Mouse (Mus musculus) liver, embryonic 14.5 days (tissue): ENCODE measurements around the gene Cd151. TPM values are rescaled to one million over a fixed set of nuclear protein-coding genes. Genes with fewer than 3 reads are reported as not detected.

ENCODE experiments used
- ATAC-seq: fragments of 200-750 bp; cut with Nextera tagmentation; 2 replicates; pipeline ENCODE4 v1.8.0; 2017; ENCODE audit warnings: moderate number of reproducible peaks, mild to moderate bottlenecking, moderate library complexity; ENCODE audit not compliant: insufficient read depth
- DNase-seq, 3 experiments: peaks; one replicate each; pipeline ENCODE4 v3.0.0-alpha.2; 2012 to 2013; ENCODE audit warnings: low read depth in 3 of 3, low spot score in 3 of 3
- H3K27ac ChIP-seq: fragments of 300-500 bp; sonication (generic); 2 replicates; pipeline ENCODE4 v1.5.1; 2014; ENCODE audit warnings: moderate library complexity, mild to moderate bottlenecking, control low read depth, inconsistent platforms
- H3K27me3 ChIP-seq: fragments of 300-500 bp; sonication (generic); 2 replicates; pipeline ENCODE4 v1.6.1; 2014; ENCODE audit warnings: mild to moderate bottlenecking, low read length, moderate library complexity; ENCODE audit not compliant: control insufficient read depth, insufficient read depth
- H3K36me3 ChIP-seq: fragments of 300-500 bp; sonication (generic); replicated peaks from 2 replicates; pipeline ENCODE4 v1.6.1; 2014; ENCODE audit warnings: low read depth; ENCODE audit not compliant: control insufficient read depth, insufficient read depth
- H3K4me1 ChIP-seq, 2 experiments: fragments of 200-500 bp in 1 of 2; fragments of 300-500 bp in 1 of 2; sonication (generic) in 1 of 2; replicated peaks; 2 replicates each; pipeline ENCODE4 v1.6.1; 2012 to 2014; ENCODE audit warnings: antibody characterized with exemption in 1 of 2, inconsistent platforms in 1 of 2, low read length in 1 of 2; ENCODE audit not compliant: control insufficient read depth in 2 of 2, insufficient read depth in 2 of 2
- H3K4me2 ChIP-seq: fragments of 300-500 bp; sonication (generic); 2 replicates; pipeline ENCODE4 v1.6.1; 2014; ENCODE audit warnings: low read depth, mild to moderate bottlenecking, control low read depth, moderate library complexity
- H3K4me3 ChIP-seq, 2 experiments: fragments of 200-500 bp in 1 of 2; fragments of 300-500 bp in 1 of 2; sonication (generic) in 1 of 2; 2 replicates each; pipeline ENCODE4 v1.5.1; 2012 to 2014; ENCODE audit warnings: low read depth in 2 of 2, low read length in 2 of 2, mild to moderate bottlenecking in 2 of 2, control low read depth in 1 of 2, inconsistent platforms in 1 of 2, moderate library complexity in 1 of 2; ENCODE audit not compliant: insufficient read depth in 1 of 2
- H3K9ac ChIP-seq: fragments of 300-500 bp; sonication (generic); replicated peaks from 2 replicates; pipeline ENCODE4 v1.6.1; 2014; ENCODE audit warnings: mild to moderate bottlenecking, control low read depth, moderate library complexity
- H3K9me3 ChIP-seq: fragments of 300-500 bp; sonication (generic); 2 replicates; pipeline ENCODE4 v1.6.1; 2016; ENCODE audit warnings: low read length, mixed read lengths; ENCODE audit not compliant: control insufficient read depth
- CTCF ChIP-seq: IDR thresholded peaks from 2 replicates; pipeline ENCODE4 v1.5.1; 2016; ENCODE audit warnings: antibody characterized with exemption, low read depth, control low read depth
- EP300 ChIP-seq: IDR thresholded peaks from 2 replicates; pipeline ENCODE4 v1.6.1; 2016; ENCODE audit warnings: antibody characterized with exemption, low read depth
- WGBS: fragments of 180-500 bp; shearing (Covaris S2); extraction: QIAGEN DNeasy Blood & Tissue Kit; methylation state at CpG from one replicate; pipeline ENCODE4 v1.1.7; 2014; ENCODE audit not compliant: insufficient replicate concordance; 5-methylcytosine and 5-hydroxymethylcytosine counted together
- polyA plus RNA-seq, 2 experiments: library from polyadenylated mRNA; depleted of rRNA in 1 of 2; stranded (reverse) in 1 of 2; unstranded in 1 of 2; fragments of >200 nt; fragmentation: Nextera tagmentation in 1 of 2; extraction: Ambion mirVana in 1 of 2; gene quantifications; 2 replicates each; pipeline versions ENCODE4 v1.2.1 to v1.2.3; 2012 to 2014

Gene Cd151
- polyA plus RNA-seq, 2 experiments, result 13.8 to 20.0 TPM

GRCm38 (mm10) chr7:141495379-141495778, 28.2 kb downstream of the Cd151 start:
- 0 out of 2 replicates have a peak, but pooled peaks cover 8% of the 10 kb centered on the region for H3K36me3 ChIP-seq
- ATAC-seq (no peak), DNase-seq (no peak)
- H3K4me2 ChIP-seq, result no peak overlapping the region
- no peak overlapping the region for H3K27ac ChIP-seq
- no peak overlapping the region for H3K4me3 ChIP-seq
- no peaks in the 10 kb centered on the region for H3K27me3 ChIP-seq
- WGBS, result 72% methylated on average over 2 of the region's 2 CpGs
- TF ChIP-seq CTCF (no peak), EP300 (no peak)
- no peaks in the 10 kb centered on the region; a peak in 1 of 4 replicates for H3K4me1 ChIP-seq
- no peaks in the 10 kb centered on the region for H3K9me3 ChIP-seq
- no peak overlapping the region for H3K9ac ChIP-seq

GRCm38 (mm10) chr7:141495940-141496339, 28.7 kb downstream of the Cd151 start:
- H3K9me3 ChIP-seq, result no peaks in the 10 kb centered on the region
- no peak overlapping the region for H3K4me2 ChIP-seq
- 0 out of 2 replicates have a peak, but pooled peaks cover 8% of the 10 kb centered on the region for H3K36me3 ChIP-seq
- H3K4me1 ChIP-seq, result no peaks in the 10 kb centered on the region; a peak in 1 of 4 replicates
- H3K27me3 ChIP-seq, result no peaks in the 10 kb centered on the region
- no peak overlapping the region for H3K9ac ChIP-seq
- 71% methylated on average over 4 of the region's 4 CpGs for WGBS
- ATAC-seq (no peak), DNase-seq (no peak)
- TF ChIP-seq EP300 (no peak), CTCF (no peak)
- no peak overlapping the region for H3K4me3 ChIP-seq
- H3K27ac ChIP-seq, result no peak overlapping the region

GRCm38 (mm10) chr7:141497600-141497999, 30.4 kb downstream of the Cd151 start:
- Histone ChIP-seq H3K36me3 (0 out of 2 replicates have a peak, but pooled peaks cover 4% of the 10 kb centered on the region), H3K9ac (no peak overlapping the region; the same call in 1 of the 2 replicates), H3K27ac (no peak overlapping the region), H3K4me3 (no peak overlapping the region), H3K4me2 (no peak overlapping the region), H3K4me1 (peaks cover 4 to 6% of the 10 kb centered on the region in 2 experiments), H3K27me3 (no peaks in the 10 kb centered on the region), H3K9me3 (no peaks in the 10 kb centered on the region)
- no peak for ATAC-seq
- WGBS, result 82% methylated on average over 3 of the region's 3 CpGs
- TF ChIP-seq EP300, result no peak
- TF ChIP-seq CTCF, result no peak
- DNase-seq, result no peak

- Histone ChIP-seq H3K36me3 (peaks cover 3% of the 10 kb centered on the region; the same call in 1 of the 2 replicates), H3K27ac (no peak overlapping the region), H3K4me3 (no peak overlapping the region), H3K27me3 (no peaks in the 10 kb centered on the region), H3K4me2 (no peak overlapping the region), H3K4me1 (peaks cover 10 to 22% of the 10 kb centered on the region in 2 experiments), H3K9me3 (no peaks in the 10 kb centered on the region), H3K9ac (no peak overlapping the region)
- WGBS, result 77% methylated on average over 7 of the region's 7 CpGs
- ATAC-seq, result no peak
- DNase-seq, result no peak
- TF ChIP-seq CTCF, result no peak
- no peak for TF ChIP-seq EP300
These were observed 34.8 kb downstream of the Cd151 start for GRCm38 (mm10) chr7:141501820-141502555.

GRCm38 (mm10) chr7:141502556-141502905, 35.3 kb downstream of the Cd151 start:
- Histone ChIP-seq H3K27ac (no peak overlapping the region), H3K9ac (no peak overlapping the region), H3K27me3 (no peaks in the 10 kb centered on the region), H3K9me3 (no peaks in the 10 kb centered on the region), H3K36me3 (peaks cover 3% of the 10 kb centered on the region; the same call in 1 of the 2 replicates), H3K4me2 (no peak overlapping the region; the same call in 1 of the 2 replicates), H3K4me3 (no peak overlapping the region), H3K4me1 (peaks cover 14 to 25% of the 10 kb centered on the region in 2 experiments)
- TF ChIP-seq EP300, result no peak
- TF ChIP-seq CTCF, result no peak
- DNase-seq (no peak), ATAC-seq (no peak)
- 89% methylated on average over 5 of the region's 5 CpGs for WGBS
